Mouse (Mus musculus): Measurements from ENCODE around the gene Sptbn2. TPM values are rescaled to one million over a fixed set of nuclear protein-coding genes. Genes with fewer than 3 reads are reported as not detected.

The Sptbn2 gene
- total and polyA plus RNA-seq, 3 experiments = 0.16 to 0.30 (median 0.21) TPM

- Histone ChIP-seq H3K4me1 (ENCODE audit: insufficient read depth, low read depth, low read length) (peaks cover 24% of the 10 kb centered on the region; the same call in 1 of the 2 replicates), H3K9me3 (replicated peaks) (no peaks in the 10 kb centered on the region), H3K36me3 (replicated peaks) (peaks cover 87% of the 10 kb centered on the region), H3K27me3 (ENCODE audit: insufficient read depth, low read length) (no peaks in the 10 kb centered on the region), H3K4me3 (ENCODE audit: low read depth, low read length) (no peak overlapping the region)
- no peak for TF ChIP-seq CTCF (IDR thresholded peaks at IDR 0.05; ENCODE audit: low read depth, low read length)
- TF ChIP-seq GATA2 (IDR thresholded peaks at IDR 0.05; ENCODE audit: borderline replicate concordance, low read depth, low read length) = no peak
- TF ChIP-seq POLR2AphosphoS5 (IDR thresholded peaks at IDR 0.05; ENCODE audit: insufficient replicate concordance, low read depth, low read length) = no peak; the same call in 1 of the 2 replicates
- no peak for DNase-seq (ENCODE audit: low spot score)
- no peak for ATAC-seq (ENCODE audit: extremely low read depth, insufficient number of reproducible peaks, low FRiP score, poor library complexity, severe bottlenecking)
These were observed 51.9 kb downstream of the Sptbn2 start for GRCm38 (mm10) chr19:4762876-4763275.

GRCm38 (mm10) chr19:4767507-4768148 lies 56.7 kb downstream of the Sptbn2 start:
- H3K4me1 ChIP-seq (ENCODE audit: insufficient read depth, low read depth, low read length) = peaks cover 7% of the 10 kb centered on the region; the same call in 1 of the 2 replicates
- peaks cover 95% of the 10 kb centered on the region for H3K36me3 ChIP-seq (replicated peaks)
- no peak overlapping the region for H3K4me3 ChIP-seq (ENCODE audit: low read depth, low read length)
- no peaks in the 10 kb centered on the region for H3K9me3 ChIP-seq (replicated peaks)
- no peak for TF ChIP-seq CTCF (IDR thresholded peaks at IDR 0.05; ENCODE audit: low read depth, low read length)
- TF ChIP-seq GATA2 (IDR thresholded peaks at IDR 0.05; ENCODE audit: borderline replicate concordance, low read depth, low read length) = no peak
- TF ChIP-seq TAL1 (conservative IDR thresholded peaks at IDR 0.05; ENCODE audit: low read depth, low read length) = no peak
- TF ChIP-seq POLR2AphosphoS5 (IDR thresholded peaks at IDR 0.05; ENCODE audit: insufficient replicate concordance, low read depth, low read length) = no peak
- no peak for TF ChIP-seq GATA1 (IDR thresholded peaks at IDR 0.05; ENCODE audit: borderline replicate concordance, low read length)
- no peak for ATAC-seq (ENCODE audit: extremely low read depth, insufficient number of reproducible peaks, low FRiP score, poor library complexity, severe bottlenecking)
- H3K27me3 ChIP-seq (ENCODE audit: insufficient read depth, low read length) = no peaks in the 10 kb centered on the region
- DNase-seq (ENCODE audit: low spot score) = no peak

- ATAC-seq (ENCODE audit: extremely low read depth, insufficient number of reproducible peaks, low FRiP score, poor library complexity, severe bottlenecking) (no peak), DNase-seq (ENCODE audit: low spot score) (no peak)
- Histone ChIP-seq H3K36me3 (replicated peaks) (peaks cover 96% of the 10 kb centered on the region), H3K4me3 (ENCODE audit: low read depth, low read length) (no peak overlapping the region), H3K27me3 (ENCODE audit: insufficient read depth, low read length) (no peaks in the 10 kb centered on the region), H3K9me3 (replicated peaks) (no peaks in the 10 kb centered on the region), H3K4me1 (ENCODE audit: insufficient read depth, low read depth, low read length) (peaks cover 13% of the 10 kb centered on the region)
- TF ChIP-seq POLR2AphosphoS5 (IDR thresholded peaks at IDR 0.05; ENCODE audit: insufficient replicate concordance, low read depth, low read length) (no peak), CTCF (IDR thresholded peaks at IDR 0.05; ENCODE audit: low read depth, low read length) (no peak), GATA2 (IDR thresholded peaks at IDR 0.05; ENCODE audit: borderline replicate concordance, low read depth, low read length) (no peak), TAL1 (conservative IDR thresholded peaks at IDR 0.05; ENCODE audit: low read depth, low read length) (no peak), GATA1 (IDR thresholded peaks at IDR 0.05; ENCODE audit: borderline replicate concordance, low read length) (no peak)
These were observed 61.8 kb downstream of the Sptbn2 start for GRCm38 (mm10) chr19:4772785-4773184.

- H3K36me3 ChIP-seq (replicated peaks) = peaks cover 96% of the 10 kb centered on the region
- no peak overlapping the region for H3K4me3 ChIP-seq (ENCODE audit: low read depth, low read length)
These were observed 71.9 kb downstream of the Sptbn2 start for GRCm38 (mm10) chr19:4782891-4783290.

GRCm38 (mm10) chr19:4785206-4785605 lies 74.2 kb downstream of the Sptbn2 start:
- Histone ChIP-seq H3K36me3 (replicated peaks) (peaks cover 93% of the 10 kb centered on the region), H3K4me1 (ENCODE audit: insufficient read depth, low read depth, low read length) (peaks cover 30% of the 10 kb centered on the region), H3K4me3 (ENCODE audit: low read depth, low read length) (no peak overlapping the region), H3K27me3 (ENCODE audit: insufficient read depth, low read length) (no peaks in the 10 kb centered on the region), H3K9me3 (replicated peaks) (no peaks in the 10 kb centered on the region)
- no peak for DNase-seq (ENCODE audit: low spot score)
- TF ChIP-seq TAL1 (conservative IDR thresholded peaks at IDR 0.05; ENCODE audit: low read depth, low read length) (no peak), GATA2 (IDR thresholded peaks at IDR 0.05; ENCODE audit: borderline replicate concordance, low read depth, low read length) (no peak), CTCF (IDR thresholded peaks at IDR 0.05; ENCODE audit: low read depth, low read length) (no peak), GATA1 (IDR thresholded peaks at IDR 0.05; ENCODE audit: borderline replicate concordance, low read length) (no peak), POLR2AphosphoS5 (IDR thresholded peaks at IDR 0.05; ENCODE audit: insufficient replicate concordance, low read depth, low read length) (no peak)
- ATAC-seq (ENCODE audit: extremely low read depth, insufficient number of reproducible peaks, low FRiP score, poor library complexity, severe bottlenecking) = no peak

More at GRCm38 (mm10) chr19:4782891-4783290, 71.9 kb downstream of the Sptbn2 start:
- Histone ChIP-seq H3K4me1 (ENCODE audit: insufficient read depth, low read depth, low read length) (peaks cover 32% of the 10 kb centered on the region), H3K27me3 (ENCODE audit: insufficient read depth, low read length) (no peaks in the 10 kb centered on the region), H3K9me3 (replicated peaks) (no peaks in the 10 kb centered on the region)
- no peak for DNase-seq (ENCODE audit: low spot score)
- TF ChIP-seq GATA2 (IDR thresholded peaks at IDR 0.05; ENCODE audit: borderline replicate concordance, low read depth, low read length) (no peak), TAL1 (conservative IDR thresholded peaks at IDR 0.05; ENCODE audit: low read depth, low read length) (no peak), CTCF (IDR thresholded peaks at IDR 0.05; ENCODE audit: low read depth, low read length) (no peak), GATA1 (IDR thresholded peaks at IDR 0.05; ENCODE audit: borderline replicate concordance, low read length) (no peak), POLR2AphosphoS5 (IDR thresholded peaks at IDR 0.05; ENCODE audit: insufficient replicate concordance, low read depth, low read length) (no peak)
- ATAC-seq (ENCODE audit: extremely low read depth, insufficient number of reproducible peaks, low FRiP score, poor library complexity, severe bottlenecking) = no peak

- peaks cover 95% of the 10 kb centered on the region for H3K36me3 ChIP-seq (replicated peaks)
These were observed 75.3 kb downstream of the Sptbn2 start for GRCm38 (mm10) chr19:4786313-4786712.

More at GRCm38 (mm10) chr19:4786313-4786712, 75.3 kb downstream of the Sptbn2 start:
- DNase-seq (ENCODE audit: low spot score) (no peak), ATAC-seq (ENCODE audit: extremely low read depth, insufficient number of reproducible peaks, low FRiP score, poor library complexity, severe bottlenecking) (no peak)
- TF ChIP-seq GATA1 (IDR thresholded peaks at IDR 0.05; ENCODE audit: borderline replicate concordance, low read length) (no peak), POLR2AphosphoS5 (IDR thresholded peaks at IDR 0.05; ENCODE audit: insufficient replicate concordance, low read depth, low read length) (no peak), GATA2 (IDR thresholded peaks at IDR 0.05; ENCODE audit: borderline replicate concordance, low read depth, low read length) (no peak), CTCF (IDR thresholded peaks at IDR 0.05; ENCODE audit: low read depth, low read length) (no peak), TAL1 (conservative IDR thresholded peaks at IDR 0.05; ENCODE audit: low read depth, low read length) (no peak)
- Histone ChIP-seq H3K9me3 (replicated peaks) (no peaks in the 10 kb centered on the region), H3K4me3 (ENCODE audit: low read depth, low read length) (no peak overlapping the region), H3K27me3 (ENCODE audit: insufficient read depth, low read length) (no peaks in the 10 kb centered on the region), H3K4me1 (ENCODE audit: insufficient read depth, low read depth, low read length) (peaks cover 38% of the 10 kb centered on the region)

Measured in G1E (cell line).